Comparison of ENCODE assay signal across 8 mouse cellular contexts in genomic region chr8:94876197-94876730, GRCm38 (mm10). TPM values are rescaled to one million over a fixed set of nuclear protein-coding genes. Genes with fewer than 3 reads are reported as not detected.
DNase-seq lines count a peak whose midpoint lies in the region; ATAC-seq and TF ChIP-seq lines count a peak whose summit lies in the region.

TSS of gene Dok4 (minus strand) at chr8:94876330.

- peaks cover 56% of the 10 kb centered on the region for H3K27me3 ChIP-seq in G1E (ENCODE audit: insufficient read depth, low read length)
- H3K27me3 ChIP-seq in forebrain, embryonic 16.5 days (replicated peaks; ENCODE audit: control insufficient read depth, insufficient read depth, low read length): no peaks in the 10 kb centered on the region

- peak within 1 kb of the TSS; percentile 49 for H3K27ac ChIP-seq in forebrain, embryonic 16.5 days (ENCODE audit: low read length)

- H3K4me3 ChIP-seq in G1E (ENCODE audit: low read depth, low read length): peak within 1 kb of the TSS; percentile 70
- H3K4me3 ChIP-seq in forebrain, embryonic 16.5 days (replicated peaks; ENCODE audit: low read length): peak within 1 kb of the TSS; percentile 60

- TF ChIP-seq CTCF in G1E (IDR thresholded peaks at IDR 0.05; ENCODE audit: low read depth, low read length): no peak

- H3K36me3 ChIP-seq in G1E (replicated peaks): no peaks in the 10 kb centered on the region
- H3K36me3 ChIP-seq in forebrain, embryonic 16.5 days (ENCODE audit: control insufficient read depth, insufficient read depth): no peaks in the 10 kb centered on the region

- peak within 1 kb of the TSS; percentile 67 for H3K9ac ChIP-seq in forebrain, embryonic 16.5 days (replicated peaks; ENCODE audit: low read depth, low read length)

- no peaks in the 10 kb centered on the region for H3K9me3 ChIP-seq in G1E (replicated peaks)
- H3K9me3 ChIP-seq in forebrain, embryonic 16.5 days (ENCODE audit: control insufficient read depth, low read length): no peaks in the 10 kb centered on the region

- ATAC-seq in G1E (ENCODE audit: extremely low read depth, insufficient number of reproducible peaks, low FRiP score, poor library complexity, severe bottlenecking): peak; percentile 45
- peak; percentile 54 for ATAC-seq in forebrain, embryonic 16.5 days

- under 1% methylated on average over 35 of the region's 37 CpGs for WGBS in forebrain, embryonic 16.5 days

- H3K4me2 ChIP-seq in forebrain, embryonic 16.5 days (ENCODE audit: low read length): peak within 1 kb of the TSS; percentile 94

- peaks cover 48% of the 10 kb centered on the region for H3K4me1 ChIP-seq in G1E (ENCODE audit: insufficient read depth, low read depth, low read length)
- peaks cover 34% of the 10 kb centered on the region for H3K4me1 ChIP-seq in forebrain, embryonic 16.5 days (replicated peaks; ENCODE audit: control insufficient read depth, insufficient read depth, low read length)

- peak; percentile 90 for DNase-seq in G1E (ENCODE audit: low spot score)
- DNase-seq in cerebellum, adult 18-20 months: peak; percentile 49 to 81
- peak; percentile 95 for DNase-seq in heart, postnatal 4 days
- DNase-seq in layer of hippocampus, adult 9-11 months: peak; percentile 45
- peak; percentile 96 for DNase-seq in lung, postnatal 14 days
- DNase-seq in ovary, postnatal 36 days (ENCODE audit: low spot score): peak; percentile 93
- DNase-seq in thymus, postnatal 25 days: peak; percentile 89

RNA-seq across cellular contexts. Expression of gene Dok4, which starts in this region (rescaled TPM):
- total RNA-seq in G1E (2014; fragmentation: Nextera tagmentation) (0.53 and 3.7 TPM in 2 replicates), G1E (2017) (0.93 and 1.2 TPM in 2 replicates)
- polyA plus RNA-seq in G1E (2012): 0.51 and 0.72 TPM in 2 replicates
- 75.3 and 81.4 TPM in 2 replicates for polyA plus RNA-seq in forebrain, embryonic 16.5 days (2015; fragmentation: Nextera tagmentation; extraction: Ambion mirVana)
- total RNA-seq in heart, postnatal 4 days (2021): 10 to 100 TPM; 34.2 to 39.5 TPM

Comparison
In these comparisons a context has a peak if more than half of its experiments do, and no peak if none do; other contexts are left out.
1. Peak in every context shown above with its lines: DNase-seq, ATAC-seq, H3K4me3 ChIP-seq and H3K27ac ChIP-seq.
2. RNA of gene Dok4 (total RNA-seq): 34.2 to 39.5 TPM in heart, postnatal 4 days; 0.53 to 3.7 TPM in G1E; every median in the first group is over 4 times any median in the second.
3. RNA of gene Dok4 (polyA plus RNA-seq): 75.3 to 81.4 TPM in forebrain, embryonic 16.5 days; 0.51 to 0.72 TPM in G1E; every median in the first group is over 10 times any median in the second.
4. DNase-seq: peak in every context shown above with its lines; median percentile 96 in lung, postnatal 14 days; 95 in heart, postnatal 4 days; 93 in ovary, postnatal 36 days; 90 in G1E; 89 in thymus, postnatal 25 days; 65 in cerebellum, adult 18-20 months; 45 in layer of hippocampus, adult 9-11 months.